Mouse (Mus musculus) kidney, postnatal 4 days (tissue): Measurements from ENCODE around the gene Cela3a.
A peak's percentile ranks its signal among the peaks of the same experiment; 100 is the strongest.

Experiments
- DNase-seq, 2 experiments: peaks; one replicate each; pipeline ENCODE4 v3.0.0; 2021; ENCODE audit warnings: mixed read lengths in 2 of 2

The Cela3a gene

DNA sequence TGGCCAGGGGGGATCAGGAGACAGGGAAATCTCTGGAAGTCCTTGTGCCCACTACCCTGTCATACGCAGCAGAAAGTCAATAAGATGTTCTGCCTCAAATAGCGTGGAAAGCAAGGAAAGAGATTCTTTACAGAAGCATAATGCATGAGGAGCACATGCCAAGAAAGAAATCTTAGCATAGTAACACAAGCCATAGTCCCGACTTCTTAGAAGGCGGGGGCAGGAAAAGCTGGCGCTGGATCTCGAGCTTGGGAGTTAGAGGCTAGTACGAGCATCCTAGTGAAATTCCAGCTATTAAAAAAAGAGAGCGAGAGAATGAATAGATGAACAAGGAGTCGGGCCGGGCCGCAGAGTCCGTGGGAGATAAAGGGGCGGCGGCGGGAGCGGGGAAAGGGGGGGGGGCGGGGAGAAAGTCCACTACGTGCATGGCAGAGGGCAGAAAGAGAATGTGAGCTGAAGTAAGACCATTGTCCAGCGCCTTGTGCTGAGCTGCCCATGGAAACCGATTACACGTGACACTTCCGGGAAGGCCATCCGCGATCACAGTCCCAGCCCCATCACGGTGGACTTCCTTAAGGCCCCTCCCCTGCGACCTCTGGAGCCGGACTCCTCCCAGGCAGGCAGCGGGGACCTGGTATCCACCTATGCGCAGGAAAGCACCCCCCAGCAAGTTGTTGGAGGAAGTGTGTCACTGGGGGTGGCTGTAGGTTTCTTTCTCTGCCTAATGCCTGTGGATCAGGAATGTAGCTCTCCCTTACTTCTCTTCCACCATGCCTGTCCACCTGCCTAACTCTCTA is 39.4 kb downstream of the Cela3a start:
- peak; percentile 65 to 82 for DNase-seq

DNA sequence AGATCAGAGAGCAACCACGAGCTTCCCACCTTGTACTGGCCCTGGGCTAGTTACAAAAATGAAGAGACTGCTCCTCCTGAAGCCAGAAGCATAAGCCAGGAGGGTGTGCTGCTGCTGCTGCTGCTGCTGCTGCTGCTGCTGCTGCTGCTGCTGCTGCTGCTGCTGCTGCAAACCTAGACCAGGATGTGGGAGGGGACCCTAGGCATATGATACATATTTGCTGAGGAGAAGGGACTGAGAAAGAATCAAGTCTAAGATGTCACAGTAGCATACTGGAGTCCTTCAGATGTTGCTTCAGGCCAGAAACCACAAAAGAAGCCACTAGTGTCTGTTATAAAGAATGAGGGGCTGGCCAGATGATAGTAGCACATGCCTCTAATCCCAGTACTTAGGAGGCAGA is 41.4 kb downstream of the Cela3a start:
- DNase-seq, result no peak

- peak; percentile 29 to 58 for DNase-seq
Measured at GRCm38 (mm10) chr4:137367275-137368088, 42.1 kb downstream of the Cela3a start.

DNA sequence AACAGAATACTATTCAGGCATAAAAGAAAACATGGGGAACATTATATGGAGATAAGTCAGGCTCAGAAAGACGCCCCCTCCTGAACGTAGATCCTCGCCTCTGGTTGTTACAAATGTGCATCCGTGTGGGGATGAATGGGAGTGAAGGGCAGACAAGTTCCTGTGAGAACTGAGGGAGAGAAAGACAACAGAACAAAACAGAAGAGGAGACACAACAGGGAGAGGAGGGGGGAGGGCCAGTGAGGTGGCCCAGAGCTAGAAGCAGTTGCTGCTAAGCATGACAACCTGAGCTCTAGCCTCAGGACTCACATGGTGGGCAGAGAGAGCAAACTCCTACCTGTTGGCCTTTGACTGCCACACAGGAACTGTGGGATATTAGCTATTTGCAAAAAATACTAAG is 43.5 kb downstream of the Cela3a start:
- DNase-seq, result no peak

GRCm38 (mm10) chr4:137365356-137366062 is 44.1 kb downstream of the Cela3a start:
- DNase-seq, result no peak

DNA sequence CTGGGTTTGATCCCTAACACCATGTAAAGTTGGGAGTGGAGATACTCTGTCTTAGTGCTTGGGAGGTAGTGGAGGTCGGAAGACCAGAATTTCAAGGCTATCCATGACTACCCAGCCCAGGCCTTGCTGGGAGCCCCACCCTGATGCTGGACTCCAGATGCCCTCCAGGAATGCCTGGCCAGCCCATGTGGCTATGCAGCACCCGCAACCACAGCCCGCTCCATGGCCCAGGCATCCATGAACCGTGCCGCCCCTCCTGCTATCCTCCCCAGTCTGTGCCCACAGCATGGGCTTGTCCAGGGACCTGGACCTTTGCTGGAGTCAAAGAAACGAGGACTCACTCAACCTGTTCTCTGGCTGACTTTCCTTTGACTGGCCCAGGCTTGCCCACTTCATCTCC is 44.8 kb downstream of the Cela3a start:
- no peak for DNase-seq

DNA sequence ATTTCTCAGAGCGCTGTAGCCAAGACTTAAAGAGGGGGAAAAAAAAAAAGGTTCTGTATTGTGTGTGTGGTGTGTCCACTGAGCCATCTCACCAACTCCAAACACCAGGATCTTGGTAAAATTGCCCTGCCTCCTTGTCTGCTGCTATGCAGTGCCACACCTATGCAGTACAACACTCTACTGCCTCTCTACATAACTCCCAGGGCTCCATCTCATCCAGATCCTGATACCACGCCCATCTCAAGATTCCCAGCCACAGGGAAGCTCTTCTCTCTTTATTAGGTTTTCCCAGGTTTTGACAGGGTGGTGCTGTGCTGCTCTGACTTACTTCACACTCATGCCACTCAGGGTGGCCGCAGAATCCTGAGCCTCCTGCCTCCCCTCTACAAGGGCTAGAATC is 48.6 kb downstream of the Cela3a start:
- DNase-seq, result no peak

GRCm38 (mm10) chr4:137358291-137359002 is 51.1 kb downstream of the Cela3a start:
- DNase-seq, result no peak

DNA sequence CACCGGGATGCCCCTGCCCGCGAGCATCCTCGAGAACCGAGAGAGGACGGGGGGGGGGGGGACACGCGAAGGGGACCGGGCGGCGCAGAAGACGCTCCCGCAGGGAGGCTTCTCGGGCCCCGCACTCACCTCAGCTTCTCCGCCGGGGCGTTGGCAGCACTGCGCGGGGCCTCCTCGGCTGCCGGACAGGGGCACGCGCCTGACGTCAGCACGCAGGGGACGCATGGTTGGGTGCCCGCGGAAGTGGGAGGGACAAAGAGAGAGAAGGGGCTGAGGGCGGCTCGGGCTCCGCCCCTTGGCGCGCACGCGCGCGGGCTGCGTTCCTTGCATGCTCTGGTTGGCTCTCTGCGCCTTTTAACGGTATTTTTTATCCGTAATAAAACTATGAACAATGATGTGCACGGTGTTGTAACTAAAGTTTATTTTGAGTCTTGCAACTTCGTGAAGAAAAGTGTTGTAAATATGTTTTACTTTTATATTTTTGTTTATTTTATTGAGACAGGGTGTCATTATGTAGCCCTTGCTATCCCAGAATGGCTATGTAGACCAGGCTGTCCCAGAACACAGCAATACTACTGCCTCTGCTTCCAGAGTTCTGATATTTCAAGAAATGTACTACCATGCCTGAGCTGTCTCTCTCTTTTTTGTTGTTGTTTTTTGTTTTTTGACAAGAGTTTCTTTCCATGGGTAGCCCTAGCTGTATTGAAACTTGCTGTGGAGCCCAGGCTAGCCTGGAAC is 51.9 kb downstream of the Cela3a start, which contains the start of gene Cdc42:
Cdc42 (minus strand) TSS at position 204 of the 738 bp plus-strand sequence.
- peak; percentile 99 for DNase-seq

DNA sequence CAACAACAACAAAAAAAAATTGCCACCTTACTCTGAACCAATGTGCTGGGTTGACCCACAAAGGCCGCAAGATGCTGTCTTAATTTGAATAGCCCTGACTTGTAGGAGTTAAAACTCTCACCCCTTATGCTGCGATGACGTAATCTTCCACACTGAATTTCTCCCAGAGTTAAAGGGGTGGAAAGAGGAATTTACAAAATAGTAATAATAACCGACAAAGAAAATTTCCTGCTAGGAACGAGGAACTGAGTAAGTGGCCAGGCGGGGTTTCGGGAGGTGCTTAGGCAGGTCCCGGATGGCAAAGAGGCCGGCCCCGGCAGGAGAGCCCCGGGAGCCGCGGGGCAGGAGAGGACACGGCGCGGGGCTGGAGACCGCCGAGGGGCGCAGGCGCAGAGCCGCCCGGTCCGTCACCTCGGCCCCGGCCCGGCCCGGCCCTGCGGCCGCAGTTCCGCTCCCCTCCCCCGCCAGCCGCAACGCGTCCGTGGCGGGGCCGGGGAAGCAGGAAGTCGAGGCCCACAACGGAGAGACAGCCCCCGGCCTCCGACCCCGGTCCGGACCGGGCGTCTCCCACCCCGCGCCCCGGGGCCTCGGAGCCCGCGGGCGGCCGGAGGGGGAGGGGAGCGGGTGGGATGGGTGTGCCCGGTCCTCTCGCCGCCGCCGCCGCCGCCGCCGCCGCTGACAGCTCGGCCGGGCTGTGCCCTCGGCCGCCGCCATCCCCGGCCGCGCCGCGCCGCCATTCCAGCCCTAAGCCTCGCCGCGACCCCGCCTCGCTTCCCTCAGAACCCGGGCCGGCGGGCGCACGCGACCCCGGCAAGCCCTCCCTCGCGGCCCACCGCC is 52.7 kb downstream of the Cela3a start:
- peak; percentile 78 to 85 for DNase-seq
